Mouse (Mus musculus): ENCODE results near the gene Vill.

Gene Vill

DNA sequence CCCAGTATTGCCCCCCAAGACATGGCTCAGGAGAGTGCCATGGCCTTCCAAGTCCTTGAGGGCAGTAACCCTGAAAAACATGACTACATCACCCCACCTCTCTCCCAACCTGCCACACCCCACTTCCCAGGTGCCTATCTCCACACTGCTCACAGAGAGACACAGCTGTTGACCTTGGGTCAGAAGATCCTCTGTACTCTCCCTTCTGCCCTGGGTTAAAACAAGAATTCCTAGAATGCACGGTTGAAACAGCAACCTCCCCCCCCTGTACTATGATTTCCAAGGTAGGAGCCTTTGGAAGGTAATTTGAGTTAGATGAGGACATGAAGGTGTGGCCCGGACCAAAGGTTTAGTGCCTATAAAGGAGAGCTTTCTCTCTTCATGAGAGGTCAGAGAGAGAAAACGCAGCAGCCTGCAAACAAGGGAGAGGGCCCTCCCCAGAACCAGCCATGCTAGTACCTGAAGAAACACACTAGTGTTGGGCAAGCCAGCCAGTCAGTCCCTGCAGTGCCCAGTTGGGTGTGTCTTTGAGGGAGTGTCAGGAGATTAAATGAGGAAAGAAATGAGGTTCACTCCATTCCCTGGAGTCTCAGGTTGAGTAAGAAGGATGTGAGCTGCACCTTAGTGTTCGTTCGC lies 27.6 kb downstream of the Vill start:
- DNase-seq (ENCODE audit: low read depth, low spot score): peak; percentile 90

DNA sequence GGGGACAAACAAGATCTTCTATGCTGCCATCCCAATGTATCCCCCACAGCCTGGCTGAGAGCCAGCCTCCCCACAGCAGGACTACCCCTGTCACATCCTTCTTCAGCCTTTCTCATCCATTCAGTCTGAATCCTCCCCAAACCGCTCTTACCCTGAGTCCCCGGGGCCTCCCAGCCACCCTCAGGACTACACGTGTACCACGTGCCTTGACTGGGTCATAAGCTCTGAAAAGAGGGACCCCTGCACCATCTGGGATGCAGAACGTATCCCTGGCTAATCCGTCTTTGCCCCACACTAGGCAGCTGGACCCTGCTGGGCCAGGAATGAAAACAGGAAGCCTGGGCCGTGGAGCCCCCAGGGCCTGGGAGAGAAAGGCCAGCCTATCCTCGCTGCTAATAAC lies 29.5 kb downstream of the Vill start:
- peak; percentile 77 for DNase-seq (ENCODE audit: low read depth, low spot score)

DNA sequence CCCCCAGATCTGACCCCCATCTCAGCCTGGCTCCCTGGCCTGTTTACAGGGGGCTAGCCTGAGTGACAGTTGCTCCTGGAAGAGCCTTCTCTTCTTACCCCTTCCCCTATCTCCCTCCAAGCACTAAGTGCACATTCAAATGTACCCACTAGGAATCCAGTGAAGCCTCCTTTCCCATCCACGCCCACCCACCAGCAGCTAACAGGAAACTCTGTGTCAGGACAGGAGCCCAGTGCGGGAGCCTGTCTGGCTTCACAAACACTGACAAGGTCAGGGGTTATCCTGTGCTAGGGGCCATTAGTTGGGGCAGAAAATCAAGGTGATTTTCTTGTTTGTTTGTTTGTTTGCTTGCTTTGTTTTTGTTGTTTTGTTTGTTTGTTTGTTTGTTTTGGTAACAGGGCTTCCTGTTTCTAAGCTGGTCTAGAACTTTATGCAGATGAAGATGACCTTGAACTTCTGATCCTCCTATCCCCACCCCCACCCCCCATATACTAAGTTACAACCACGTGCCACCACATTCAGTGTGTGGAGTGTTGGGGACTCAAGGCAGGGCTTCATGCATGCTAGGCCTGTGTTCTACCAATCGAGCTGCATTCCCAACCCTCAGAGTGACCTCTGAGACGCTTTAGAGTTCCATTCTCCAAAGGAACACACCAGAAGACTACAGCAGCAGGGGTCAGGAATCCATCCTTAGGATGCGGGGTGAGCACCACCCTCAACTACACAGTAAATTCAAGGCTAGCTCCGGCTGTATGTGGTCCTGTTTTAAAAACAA lies 30.3 kb downstream of the Vill start:
- peak; percentile 94 for DNase-seq (ENCODE audit: low read depth, low spot score)

DNA sequence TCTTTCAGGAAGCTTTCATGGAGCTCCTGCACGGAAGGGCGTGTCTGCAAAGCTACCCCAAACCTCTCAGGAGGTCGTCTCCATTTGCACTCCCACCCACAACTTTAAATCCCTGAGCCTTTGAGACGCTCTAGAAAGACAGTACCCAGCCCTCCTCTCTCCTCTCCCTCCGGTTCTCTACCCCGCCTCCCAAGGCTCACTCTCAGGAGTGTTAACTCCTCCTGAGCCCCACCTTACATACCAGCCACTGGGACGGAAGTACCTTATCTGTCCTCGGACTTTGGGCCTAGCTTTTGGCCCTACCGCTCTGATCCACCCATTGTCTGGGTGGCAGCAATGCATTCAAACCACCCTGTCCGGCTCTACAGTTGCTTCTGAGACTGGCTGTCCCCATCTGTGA lies 31.4 kb downstream of the Vill start:
- DNase-seq (ENCODE audit: low read depth, low spot score): peak; percentile 89

DNA sequence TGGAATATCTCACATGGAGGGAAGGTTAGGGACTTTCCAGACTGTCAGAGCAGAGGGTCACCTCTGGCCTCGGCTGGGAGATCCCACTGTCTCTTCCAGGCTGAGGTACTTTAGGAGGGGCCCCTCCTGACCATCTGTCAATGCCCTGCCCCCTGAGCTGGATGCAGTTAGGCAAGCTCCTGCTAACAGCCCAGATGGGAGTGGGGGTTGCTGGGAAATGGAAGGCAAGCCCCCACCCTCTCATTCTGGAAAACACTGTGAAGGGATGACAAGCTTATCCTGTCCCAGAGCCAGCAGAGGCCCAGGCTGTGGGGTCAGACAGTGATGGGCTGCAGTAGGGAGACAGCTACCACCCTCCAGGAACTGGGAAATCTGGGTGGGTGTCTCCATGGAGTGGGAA lies 33.9 kb downstream of the Vill start:
- no peak for DNase-seq (ENCODE audit: low read depth, low spot score)

DNA sequence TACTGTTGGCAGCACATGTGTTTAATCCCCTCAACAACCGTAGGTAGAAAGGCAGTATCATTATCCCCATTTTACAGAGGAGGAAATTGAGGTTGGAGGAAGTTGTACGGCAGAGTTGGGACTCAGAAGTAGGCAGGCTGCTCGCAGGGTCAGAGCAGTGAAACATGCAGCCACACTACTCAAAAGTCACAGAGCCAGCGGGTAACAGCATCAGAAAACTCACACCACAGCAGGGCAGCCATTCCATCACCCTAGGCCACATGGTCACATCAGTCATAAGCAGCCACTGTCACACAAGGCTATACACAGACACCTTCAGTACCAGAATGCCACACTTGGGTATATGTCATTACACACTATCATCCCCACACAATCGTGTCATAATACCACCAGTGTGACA lies 34.7 kb downstream of the Vill start:
- DNase-seq (ENCODE audit: low read depth, low spot score): no peak

DNA sequence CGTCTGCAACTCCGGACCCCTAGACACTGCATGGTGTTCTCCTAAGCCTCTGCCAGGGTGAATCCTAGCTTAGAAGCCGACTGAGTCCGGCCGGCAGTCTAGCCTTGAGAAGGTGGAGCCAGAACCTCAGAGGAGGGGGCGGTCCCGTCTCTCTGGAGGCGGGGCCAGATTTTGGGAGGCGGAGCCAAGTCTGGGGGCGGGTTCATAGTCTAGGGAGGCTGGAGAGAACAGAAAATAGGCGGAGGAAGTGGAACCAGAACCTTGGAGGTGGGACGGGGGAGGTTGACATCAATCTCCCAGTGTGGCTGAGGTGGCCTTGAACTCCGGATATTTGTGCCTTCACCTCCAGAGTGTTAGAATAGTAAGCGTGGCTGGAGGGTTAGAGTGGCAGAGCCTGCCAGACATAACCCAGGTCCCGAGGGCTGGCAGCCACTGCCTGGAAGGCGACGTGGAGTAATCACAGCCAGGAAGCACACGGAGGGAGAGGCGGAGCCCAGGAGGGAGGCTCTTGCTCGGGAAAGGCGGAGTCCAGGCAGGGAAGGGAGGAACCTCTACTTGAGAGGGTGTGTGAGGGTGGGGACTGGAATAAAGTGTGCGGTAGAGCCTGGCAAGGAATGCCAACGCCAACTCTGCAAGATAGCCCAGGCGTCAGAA lies 35.7 kb downstream of the Vill start:
- DNase-seq (ENCODE audit: low read depth, low spot score): peak; percentile 97

DNA sequence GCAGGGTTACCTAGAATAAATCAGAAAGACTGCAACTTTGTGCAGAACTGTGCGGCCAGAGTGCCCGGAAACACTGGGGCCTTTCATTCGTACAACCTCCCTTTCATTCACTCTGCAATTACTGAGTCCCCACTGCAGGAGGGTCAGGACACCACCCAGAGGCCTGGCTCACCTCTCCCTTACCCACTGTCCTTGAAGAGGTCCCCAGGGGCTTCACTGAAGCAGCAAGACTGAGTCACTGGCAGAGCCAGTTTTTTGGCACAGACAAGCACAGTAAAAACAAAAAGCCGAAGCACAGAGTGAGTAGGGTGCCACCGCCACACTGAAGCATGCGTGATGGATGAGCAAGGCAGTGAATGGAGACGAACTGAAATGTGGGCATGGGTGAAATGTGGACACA lies 36.9 kb downstream of the Vill start:
- DNase-seq (ENCODE audit: low read depth, low spot score): no peak

DNA sequence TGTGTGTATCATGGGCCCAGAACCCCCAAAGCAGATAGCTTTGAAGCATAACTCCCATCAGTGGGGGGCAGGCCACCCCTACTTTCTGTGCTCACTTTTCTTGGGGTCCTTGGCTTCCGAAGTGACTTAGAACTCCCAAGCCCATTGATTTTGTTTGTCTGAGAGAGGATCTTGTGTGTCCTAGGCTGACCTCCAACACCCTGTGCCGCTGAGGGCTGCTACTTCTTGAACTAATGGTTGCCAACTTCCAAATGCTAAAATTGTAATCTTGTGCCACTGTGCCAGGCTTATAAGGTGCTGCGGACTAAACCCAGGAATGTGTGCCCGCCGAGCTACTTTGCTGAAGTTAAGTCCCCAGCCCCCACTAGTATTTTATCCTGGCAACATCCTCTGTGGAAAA lies 37.9 kb downstream of the Vill start:
- no peak for DNase-seq (ENCODE audit: low read depth, low spot score)

DNA sequence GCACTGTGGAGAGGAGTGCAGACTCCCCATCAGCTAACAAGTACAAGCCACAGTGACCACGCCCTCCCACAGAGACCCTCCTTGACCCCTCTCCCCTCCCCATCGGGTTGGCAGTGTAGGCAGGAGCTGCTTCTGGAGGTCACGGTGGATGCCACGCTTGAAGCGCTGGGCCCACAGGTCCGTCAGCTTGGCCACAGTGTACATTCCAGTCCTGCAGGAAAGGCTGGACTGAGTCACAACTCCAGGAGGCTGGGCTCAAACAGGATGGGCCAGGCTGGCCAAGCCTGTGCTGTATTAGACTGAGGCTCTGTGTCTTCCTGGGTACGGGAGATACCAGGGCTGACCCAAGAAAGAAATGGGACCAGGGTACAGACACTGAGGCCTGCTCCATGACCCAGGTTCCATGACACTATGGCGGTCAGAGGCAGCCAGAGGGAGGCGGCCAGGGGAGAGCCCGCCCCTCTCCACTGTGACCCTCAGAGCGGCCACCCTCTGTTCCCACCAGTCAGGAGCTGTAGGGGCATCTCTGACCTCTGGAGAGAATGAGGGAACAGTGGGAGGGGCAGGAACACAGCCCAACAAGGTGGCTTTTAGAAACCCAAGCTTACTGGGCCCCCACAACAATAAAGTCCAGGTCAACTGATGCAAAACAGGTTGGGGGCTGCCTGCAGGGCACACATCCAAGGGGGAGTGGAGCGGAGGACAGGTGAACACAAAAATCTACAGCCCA lies 39.2 kb downstream of the Vill start:
- DNase-seq (ENCODE audit: low read depth, low spot score): no peak

DNA sequence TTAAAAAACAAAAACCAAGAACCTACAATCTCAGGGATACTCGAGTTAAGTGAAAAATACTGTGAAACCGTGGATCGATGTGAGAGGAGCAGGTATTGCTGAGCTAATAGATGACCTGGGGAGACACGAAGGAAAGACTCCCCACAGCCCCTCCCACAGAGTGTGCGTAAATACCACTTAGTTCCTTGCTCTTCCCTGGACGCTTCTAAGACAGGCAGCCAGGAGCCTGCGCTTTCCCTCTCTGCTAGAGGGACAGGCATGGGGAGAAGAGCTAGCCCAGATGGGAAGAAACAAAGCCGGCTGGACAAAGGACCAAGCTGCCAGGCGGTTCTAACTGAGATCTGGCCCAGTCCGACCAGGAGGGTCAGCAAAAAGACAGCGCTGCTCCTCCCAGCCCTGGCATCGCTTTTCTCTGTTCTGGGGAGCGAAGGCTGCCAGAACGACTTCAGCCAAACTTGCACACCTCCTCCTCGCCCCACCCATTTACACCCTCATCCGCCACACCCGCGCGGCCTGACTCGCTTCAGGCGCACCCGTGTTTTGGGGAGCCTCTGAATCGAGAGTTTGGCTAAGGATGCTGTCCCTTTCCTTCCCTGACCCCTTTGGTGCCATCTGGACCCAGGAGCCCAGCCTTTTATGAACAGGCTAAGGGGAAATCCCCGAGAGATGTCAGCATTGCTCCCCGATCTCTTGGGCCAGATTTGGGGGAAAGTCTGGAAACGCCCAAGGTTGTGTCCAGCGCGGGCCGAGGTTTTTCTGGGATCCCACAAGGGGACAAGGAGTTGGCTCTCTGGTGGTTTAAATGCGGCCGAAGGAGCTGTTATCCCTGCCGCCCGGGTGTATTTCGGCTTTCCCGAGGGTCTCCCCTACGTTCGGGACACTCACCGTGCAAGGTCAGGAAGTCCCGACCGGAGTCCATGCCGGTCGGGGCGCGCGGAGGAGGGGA lies 40.2 kb downstream of the Vill start:
- no peak for DNase-seq (ENCODE audit: low read depth, low spot score)

DNA sequence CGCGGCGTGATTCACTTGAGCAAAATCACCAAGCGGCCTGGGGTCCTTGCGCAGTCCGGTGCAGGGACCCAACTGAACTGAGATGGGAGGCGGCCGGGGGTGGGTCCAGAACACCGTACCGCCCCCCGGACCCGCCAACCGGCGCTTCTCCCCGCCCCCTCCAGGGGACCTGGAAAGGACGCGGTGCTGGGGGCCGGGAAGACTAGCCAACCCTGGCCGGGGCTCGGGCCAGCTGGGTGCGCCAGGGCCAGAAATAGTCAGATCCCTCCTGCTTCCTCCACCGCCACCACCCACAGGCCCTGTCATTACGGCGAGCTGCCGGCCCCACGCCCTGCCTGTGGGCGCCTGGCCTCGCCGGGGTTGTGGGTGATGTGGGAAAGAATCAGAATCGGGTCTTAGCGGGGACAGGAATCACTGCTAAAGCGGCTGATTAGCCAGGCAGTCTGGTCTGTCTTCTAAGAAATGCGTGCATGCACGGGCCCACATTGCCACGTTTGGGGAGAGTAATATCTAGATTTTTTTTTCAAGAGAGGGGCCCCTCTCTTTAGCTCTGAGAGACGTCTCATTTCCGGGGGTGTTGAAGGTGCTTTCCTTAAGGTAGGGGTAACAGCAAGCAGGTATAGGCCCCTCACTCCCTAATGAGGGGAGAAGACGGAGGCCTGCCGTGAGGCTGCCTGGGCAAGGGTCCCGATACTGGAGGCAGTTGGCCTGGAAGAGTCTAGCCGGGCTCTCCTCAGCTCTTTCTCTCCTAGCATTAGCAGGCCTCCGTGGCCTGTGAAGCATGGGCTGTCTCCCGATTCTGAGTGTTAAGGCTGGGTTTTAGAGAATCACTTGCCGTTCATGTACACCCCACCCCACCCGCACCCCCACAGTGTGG lies 41.1 kb downstream of the Vill start, which contains the start of gene Plcd1:
Gene Plcd1, minus strand, starts transcription at position 84 of the 877 bp plus-strand sequence.
- DNase-seq (ENCODE audit: low read depth, low spot score): peak; percentile 68

DNA sequence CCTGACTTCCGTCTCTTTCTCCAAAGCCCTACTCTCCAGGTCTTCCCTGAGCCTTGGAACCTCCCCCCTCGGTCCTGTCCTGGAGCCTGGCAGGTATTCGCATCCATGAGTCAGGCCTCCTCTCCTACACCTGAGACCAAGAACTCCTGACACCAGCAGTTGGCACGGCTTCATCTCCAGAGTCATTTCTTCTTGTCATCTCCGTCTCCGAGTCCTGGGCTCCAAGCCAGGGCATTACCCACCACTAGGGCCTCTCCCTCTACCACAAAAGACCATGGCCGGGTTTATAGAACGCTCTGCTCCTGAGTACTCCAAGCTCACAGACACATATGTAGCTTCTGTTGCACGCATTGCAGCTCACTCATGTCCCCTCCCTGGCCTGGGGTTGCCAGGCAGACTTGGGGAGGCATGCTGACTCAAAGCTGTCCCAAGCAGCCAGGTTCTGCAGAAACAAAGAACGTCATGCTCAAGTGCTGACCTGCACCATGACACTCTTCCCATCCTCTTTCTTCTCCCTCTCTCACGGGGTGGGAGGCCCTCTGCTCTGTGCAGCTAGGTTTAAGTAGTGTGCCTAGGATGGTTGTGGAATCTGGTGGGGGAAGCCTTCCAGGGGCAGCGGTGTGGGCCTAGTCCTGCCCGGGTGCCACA lies 42.0 kb downstream of the Vill start:
- DNase-seq (ENCODE audit: low read depth, low spot score): no peak

DNA sequence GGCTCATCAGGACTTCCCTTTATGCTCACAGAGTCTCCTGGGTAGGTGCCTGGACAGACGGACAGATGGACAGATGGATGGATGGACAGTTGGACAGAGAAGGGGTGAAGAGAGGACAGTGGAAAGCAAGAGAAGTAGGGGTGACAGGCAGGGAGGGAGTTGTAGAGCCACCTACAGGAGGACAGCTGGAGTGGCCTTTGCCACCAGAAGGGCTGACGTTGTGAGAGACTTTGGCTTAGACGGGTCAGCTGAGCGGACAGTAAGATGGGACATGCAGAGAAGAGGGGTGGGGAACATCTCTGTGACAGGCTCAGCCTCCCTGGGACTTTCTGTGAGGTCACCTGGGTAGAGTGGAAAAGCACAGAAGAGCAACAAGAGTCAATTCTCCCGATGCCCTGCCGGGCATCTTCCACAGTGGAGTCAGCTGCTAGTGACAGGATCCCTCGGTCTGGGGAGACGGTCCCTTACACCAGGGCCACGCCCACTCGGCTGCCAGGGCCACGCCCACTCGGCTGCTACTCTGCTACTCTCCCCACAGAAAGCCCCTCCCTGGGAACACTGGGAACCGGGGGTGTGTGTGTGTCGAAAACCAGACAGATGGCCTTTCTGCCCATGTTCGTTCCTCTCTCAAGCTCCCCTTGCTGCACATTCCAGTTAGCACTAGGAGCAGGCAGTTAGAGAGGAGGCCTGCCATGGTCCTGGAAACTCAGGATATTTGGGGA lies 47.8 kb downstream of the Vill start:
- peak; percentile 74 for DNase-seq (ENCODE audit: low read depth, low spot score)

DNA sequence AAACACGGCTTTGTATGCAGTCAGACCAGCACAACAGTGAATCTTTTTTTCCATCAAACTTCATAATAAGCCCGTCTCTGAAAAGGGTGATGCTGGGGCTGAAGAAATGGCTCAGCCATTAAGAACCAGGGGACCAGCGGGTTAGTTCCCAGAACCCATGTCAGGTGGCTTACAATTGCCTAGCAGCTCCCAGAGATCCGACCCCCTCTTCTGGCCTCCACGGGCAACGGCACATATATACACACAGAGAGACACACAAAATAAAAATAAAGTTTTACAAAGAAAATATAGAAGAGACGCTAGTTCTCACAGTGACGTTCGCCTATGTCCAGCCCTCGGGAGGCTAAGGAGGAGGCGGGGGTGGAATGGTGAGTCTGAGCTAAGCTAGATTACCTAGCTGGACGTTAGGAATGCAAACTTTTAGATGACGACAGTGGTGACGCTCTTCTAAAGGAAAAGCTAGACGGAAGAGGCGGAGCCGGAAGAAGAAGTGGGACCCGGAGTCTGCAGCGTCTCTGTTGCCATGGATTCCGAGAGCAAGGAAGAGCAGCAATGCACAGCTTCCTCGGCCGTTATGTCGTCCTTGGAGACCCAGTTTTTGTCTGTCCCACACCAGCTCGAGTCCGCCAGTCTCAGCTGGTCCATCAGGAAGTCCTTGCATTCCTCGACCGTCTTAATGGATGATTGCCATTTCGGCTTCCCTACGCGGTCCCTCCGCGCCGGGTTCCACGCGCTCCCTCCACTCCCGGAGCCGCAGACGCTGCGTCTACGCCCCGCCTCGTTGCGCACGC lies 49.6 kb downstream of the Vill start, which contains the start of gene Dlec1:
Gene Dlec1, plus strand, starts transcription at position 487 of the 791 bp plus-strand sequence.
- peak; percentile 98 for DNase-seq (ENCODE audit: low read depth, low spot score)

DNA sequence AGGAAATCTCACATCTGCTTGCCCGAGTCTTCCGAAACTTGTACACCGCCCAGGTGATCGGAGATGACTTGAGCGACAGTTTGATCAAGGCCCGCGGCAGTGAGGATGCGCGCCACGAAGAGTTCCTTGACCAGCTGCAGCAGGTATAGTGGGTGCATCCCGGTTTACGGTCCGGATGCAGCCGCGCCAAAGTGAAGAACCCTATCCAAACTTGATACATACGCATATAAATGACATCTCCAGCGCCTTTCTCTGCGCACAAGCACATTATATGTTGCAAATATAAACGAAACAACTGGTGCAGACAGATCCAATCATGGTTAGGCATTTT lies 50.2 kb downstream of the Vill start:
- DNase-seq (ENCODE audit: low read depth, low spot score): no peak

DNA sequence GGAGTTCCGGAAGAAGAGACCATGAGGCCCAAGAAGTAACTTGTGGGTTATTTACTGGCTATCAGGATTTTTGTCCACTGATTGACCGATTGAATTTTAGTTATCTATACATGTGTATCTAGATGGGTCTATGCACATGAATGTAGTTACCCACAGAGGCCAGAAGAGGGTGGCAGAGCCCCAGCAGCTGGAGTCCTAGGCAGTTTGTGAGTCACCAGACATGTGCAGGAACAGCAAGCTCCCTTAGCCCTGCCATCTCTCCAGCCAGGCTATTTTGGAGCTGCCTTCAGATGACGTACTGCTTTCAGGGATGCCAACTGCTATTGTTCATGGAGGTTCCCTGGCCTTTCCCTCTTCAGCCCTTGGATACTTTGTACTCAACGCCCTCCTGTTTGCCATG lies 55.0 kb downstream of the Vill start:
- peak; percentile 82 for DNase-seq (ENCODE audit: low read depth, low spot score)

Data from R1 (cell line).